Mouse (Mus musculus): Measurements from ENCODE around the gene Tcaf1.

Tcaf1 gene

DNA sequence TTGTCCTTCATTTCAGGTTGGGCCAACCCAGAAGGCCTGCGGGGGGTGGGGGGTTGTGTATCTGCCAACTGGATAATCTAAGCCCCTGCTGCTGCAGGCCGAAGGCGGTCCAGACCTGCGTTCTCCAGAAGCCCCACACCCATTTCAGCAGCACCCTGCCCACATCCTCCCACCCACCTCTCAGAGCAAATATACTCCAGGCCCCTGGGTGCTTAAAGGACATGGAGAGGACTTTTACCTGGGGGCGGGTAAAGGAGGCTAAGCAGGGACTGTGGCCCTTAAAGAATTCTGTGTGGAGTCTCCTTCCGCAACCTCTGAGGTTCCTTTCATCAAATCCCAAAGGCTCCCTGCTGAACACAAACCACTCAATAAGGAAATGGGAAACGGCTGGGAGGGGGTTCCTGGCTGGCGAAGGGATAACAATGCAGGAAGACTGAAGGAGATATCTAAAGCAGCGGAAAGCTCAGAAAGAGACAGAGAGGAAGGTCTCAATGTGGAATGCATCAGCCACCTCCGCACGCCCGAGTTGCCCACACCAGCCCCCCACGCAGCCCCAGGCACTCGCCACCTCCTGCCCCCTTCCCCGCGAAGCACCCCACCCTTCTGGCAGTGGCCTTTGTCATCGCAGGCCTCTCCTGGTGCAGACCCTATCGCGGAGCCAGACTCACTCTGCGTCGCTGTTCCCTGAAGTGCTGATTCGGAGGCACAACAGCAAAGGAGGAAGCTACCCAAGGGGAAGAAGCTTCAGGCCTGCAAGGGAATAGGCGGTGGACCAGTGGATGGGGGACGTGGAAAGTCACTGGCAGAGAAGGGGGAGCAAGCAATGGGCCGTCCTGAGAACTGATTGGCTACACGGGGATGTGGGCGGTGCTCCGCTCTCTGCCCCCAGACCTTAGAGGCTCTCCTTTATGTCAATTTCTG, at the start of gene Tcaf1:
Gene Tcaf1, minus strand, starts transcription at position 798 of the 921 bp plus-strand sequence.
- DNase-seq (ENCODE audit: low spot score in 2 of 2) = no peak

DNA sequence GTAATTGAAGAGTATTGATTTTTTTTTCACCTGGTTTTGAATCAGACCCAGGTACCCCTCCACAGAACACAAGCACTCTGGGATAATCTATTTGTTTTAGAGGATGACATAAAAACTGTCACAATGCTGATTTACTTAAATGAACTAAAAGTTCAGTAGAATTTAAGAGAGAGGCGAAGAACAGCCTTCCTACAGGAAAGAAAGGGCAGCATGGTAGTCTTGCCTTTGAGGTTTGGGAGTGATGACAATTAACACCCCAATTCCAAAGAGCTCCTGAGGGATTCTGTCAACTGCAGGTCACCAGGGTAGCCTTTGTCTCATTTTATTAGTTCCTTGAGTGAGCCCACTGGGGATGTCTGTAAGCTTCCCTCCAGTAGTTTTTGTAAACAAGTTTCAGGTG, 46.2 kb upstream of the Tcaf1 start, which contains the start of gene Olfr38:
Gene Olfr38, plus strand, starts transcription at position 301 of the 400 bp plus-strand sequence.
- DNase-seq (ENCODE audit: low spot score in 2 of 2) = no peak

DNA sequence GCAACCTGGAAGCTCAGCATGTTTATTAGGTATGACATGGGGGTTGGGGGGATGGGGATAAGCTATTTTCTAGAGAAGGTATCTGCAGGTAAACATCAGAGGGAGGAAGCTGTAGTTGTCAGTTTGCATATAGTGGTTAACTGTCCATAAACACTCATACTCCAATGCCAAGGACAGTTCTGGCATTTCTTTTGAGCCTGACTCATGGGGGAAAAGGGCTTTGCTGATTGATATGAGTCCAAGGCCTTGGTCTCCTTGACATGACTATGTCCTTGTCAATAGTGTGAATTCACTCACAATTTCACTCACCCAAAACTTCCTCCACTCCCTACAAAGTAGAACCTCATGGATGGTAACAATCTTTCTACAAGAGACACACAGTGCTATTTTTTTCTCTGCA, 38.0 kb upstream of the Tcaf1 start:
- no peak for DNase-seq (ENCODE audit: low spot score in 2 of 2)

DNA sequence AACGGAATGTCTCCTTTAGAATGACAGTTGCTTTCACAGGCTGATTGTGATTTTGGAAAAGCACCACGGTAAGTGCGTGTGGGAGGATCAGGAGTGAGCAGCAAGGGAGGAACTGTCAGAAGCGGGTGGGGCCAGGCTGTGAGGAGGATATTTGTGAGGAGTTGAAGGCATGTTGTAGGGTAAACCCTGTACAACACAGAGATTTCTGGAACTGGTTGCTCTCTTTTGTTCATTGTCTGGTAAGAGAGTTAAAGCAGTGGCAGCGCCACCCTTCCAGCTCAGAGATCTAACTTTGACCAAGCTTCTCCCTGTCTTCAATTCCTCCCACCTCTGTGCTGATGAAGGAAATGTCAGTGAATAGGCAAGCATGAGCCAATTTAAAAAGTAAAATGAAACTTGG, 32.4 kb upstream of the Tcaf1 start:
- no peak for DNase-seq (ENCODE audit: low spot score in 2 of 2)

DNA sequence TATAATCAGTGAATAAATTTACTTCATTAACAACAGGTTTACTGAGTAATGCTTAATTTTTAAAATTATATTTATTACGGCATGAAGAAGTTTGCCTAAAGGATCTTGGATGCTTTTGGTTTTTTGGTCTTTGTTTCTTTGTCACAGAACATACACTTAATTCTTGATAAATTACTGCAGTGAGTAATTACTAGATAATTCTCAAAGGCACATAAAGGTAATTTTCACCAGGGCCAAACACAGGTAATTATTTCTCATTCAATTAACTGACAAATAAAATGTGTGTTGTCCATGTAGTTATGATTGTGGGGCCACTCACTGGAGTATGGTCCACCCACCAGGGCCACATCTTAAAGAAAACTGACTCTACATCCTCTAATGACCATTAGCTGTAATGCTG, 29.2 kb upstream of the Tcaf1 start, which contains the start of gene Olfr453:
Gene Olfr453, plus strand, starts transcription at position 301 of the 400 bp plus-strand sequence.
- no peak for DNase-seq (ENCODE audit: low spot score in 2 of 2)

DNA sequence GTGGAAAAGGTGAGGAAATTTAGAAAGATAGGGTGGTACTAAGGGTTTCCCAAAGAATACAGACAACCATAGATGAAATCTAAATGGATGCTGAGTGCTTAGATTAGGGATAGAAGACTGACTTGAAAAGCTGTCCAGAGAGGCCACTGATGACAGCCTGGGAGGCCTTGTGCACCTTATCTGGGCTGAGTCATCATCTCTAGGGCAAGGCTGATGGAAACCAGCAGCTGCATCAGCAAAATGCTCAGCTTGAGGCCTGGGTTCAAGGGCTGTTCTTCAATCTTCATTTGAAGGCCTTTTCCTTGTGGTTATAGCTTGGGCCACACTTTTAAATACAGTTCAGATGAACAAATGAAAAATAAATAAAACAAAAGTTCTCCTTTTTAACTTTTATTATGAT, 8.1 kb upstream of the Tcaf1 start:
- DNase-seq (ENCODE audit: low spot score in 2 of 2) = no peak

DNA sequence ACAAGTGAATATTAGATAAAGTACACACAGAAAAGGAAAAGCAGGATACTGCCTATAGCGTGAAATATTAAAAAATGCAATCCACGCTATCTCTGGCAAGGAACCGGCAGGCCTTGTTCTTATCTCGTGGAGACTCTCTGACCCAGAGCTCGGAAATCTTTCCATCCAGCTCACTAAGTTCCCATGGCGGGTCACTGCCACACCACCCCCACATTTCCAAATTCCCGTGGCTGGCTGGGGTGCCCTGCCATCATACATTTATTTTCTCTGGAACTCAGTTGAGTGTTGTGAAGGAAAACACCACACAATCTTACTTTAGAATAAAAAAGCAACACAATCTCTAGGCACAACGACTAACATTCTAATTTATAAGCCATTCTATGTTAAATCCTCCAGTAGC, 4.8 kb upstream of the Tcaf1 start:
- DNase-seq (ENCODE audit: low spot score in 2 of 2) = no peak

DNA sequence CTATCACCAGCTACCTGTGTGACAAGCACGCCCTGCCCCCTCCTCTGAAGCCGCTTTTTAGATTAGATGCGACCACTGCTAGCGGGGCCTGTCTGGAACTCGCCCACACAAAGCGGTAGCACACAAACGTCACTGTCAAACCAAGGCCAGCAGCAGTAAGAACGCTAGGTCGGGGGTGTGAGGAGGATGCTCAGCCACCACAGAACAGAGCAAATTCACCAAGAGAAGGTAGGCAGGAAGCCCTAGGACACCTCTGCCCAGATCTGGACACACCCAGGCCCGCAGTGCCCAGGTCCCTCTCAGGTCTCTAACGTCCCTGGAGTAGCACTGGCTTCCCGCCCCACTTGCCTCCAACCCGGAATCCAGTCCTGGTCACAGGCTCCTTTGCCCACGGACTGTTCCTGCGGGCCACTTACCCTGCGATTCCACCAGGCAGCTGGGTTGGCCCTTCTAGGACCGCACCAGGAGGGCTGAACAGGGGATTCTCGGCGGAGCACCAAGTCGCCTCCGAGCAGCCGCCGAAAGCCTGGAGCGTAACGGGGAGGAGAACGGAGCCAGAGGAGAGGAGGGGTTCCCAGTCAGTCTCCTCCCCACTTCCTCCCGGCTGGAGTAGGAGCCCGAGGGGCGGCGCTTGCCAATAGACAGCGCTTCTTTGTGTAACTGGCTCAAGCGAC, 17.2 kb downstream of the Tcaf1 start:
- DNase-seq (ENCODE audit: low spot score in 2 of 2) = no peak

DNA sequence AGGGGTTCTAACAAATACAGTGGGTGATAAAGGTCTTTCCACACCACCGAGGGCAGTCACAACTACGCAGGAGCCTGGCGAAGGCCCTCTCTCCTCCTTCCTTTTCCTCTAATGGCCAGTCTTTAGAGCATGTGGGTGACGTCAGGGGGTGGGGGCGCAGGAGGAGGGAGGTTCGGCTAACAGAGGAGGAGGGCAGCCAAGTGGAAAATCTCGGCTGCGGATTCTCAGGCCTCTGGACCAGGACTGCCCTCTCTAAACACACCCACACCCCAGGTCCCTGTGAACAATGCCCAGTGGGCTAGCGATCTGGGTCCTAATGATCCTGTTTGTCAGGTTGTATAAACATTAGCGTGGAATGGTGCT, 17.8 kb downstream of the Tcaf1 start:
- DNase-seq (ENCODE audit: low spot score in 2 of 2) = no peak

DNA sequence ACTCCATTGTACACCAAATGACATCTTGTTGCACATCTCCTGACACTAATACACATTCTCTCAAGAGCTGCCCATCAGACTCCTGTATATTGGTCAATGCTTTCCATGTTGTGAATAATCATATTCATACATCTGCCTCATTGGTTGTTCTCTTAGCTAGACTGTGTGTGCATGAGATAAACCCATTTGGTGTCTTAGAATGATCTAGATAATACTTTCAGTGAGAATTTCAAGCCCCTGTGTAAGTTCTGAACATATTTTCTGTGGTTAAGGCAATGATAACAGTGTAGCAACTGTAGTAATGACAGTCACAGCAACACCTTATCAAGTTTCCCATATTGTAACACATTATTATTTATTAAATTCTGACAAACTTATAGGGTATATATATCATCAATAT, 20.1 kb downstream of the Tcaf1 start:
- no peak for DNase-seq (ENCODE audit: low spot score in 2 of 2)

DNA sequence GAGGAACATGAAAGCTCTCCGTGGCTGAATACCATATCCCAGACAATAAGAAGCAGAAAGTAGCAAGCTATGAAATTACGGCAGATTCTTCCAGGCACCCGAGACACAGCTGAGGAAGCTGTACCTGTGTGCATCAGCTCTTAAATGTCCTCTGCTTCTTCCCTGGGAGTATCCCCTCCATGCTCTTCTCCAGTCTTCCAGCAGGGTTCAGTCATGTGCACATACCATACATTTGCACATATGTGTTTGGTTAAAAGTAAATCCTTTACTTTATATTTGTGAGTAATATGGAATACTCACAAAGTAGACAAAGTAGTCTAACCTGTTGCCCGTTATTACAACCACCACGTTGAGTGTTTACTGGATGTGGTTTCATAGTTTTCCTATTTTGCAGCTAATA, 22.0 kb downstream of the Tcaf1 start:
- no peak for DNase-seq (ENCODE audit: low spot score in 2 of 2)

DNA sequence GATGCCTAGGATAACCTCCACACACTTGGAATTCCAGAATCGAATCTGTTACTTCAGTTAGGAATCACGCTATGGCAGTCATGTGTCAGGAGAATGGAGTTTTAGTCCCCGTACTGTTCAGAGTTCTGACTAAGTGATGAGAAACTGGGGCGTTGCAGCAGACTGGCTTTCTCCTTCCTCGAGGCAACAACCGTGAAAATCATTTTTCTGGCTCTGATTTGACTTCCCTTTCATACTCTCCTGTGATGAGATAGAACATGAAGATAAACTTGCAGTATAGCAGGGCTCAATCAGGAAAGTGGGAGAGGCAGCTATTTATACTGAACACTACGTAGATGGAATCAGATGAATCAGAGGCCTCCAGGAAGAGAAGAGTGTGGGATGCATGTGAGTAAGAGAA, 29.8 kb downstream of the Tcaf1 start:
- no peak for DNase-seq (ENCODE audit: low spot score in 2 of 2)

DNA sequence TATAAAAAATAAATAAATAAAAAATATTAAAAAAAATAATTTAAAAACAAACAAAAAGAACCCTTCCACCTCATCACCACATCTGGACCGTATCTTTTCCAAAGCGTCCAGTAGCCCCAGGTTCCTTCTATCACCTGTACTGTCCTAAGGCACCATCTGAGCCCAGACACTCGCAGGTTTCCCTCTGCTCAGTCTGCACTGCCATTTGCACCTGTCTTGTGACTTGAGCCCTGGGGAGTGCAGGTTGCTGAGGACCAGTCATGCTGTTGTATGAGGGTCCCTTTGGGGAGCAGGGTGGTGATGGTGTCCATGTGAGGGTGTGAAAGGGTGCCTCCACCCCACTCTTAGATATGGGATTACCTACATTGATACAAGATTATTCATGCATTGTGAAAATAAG, 33.9 kb downstream of the Tcaf1 start:
- no peak for DNase-seq (ENCODE audit: low spot score in 2 of 2)

DNA sequence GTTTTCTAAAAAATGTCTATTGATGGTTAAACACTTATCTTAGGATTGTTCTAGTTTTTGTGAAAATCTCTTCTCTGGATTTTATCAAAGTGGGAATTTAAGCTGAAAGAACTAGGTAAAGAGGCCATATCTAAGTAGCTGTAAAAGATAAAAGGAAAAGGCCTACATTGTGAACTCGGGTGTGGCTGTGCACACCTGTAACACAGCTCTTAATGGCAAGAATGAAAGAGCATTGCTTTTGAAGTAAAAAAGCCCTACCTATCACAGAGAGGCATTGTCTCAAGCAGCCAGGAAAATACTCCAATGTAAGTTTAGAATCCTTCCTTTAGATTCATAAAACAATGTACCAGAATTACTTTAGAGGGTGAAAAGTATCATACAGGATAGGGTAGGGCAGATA, 38.1 kb downstream of the Tcaf1 start:
- DNase-seq (ENCODE audit: low spot score in 2 of 2) = no peak

DNA sequence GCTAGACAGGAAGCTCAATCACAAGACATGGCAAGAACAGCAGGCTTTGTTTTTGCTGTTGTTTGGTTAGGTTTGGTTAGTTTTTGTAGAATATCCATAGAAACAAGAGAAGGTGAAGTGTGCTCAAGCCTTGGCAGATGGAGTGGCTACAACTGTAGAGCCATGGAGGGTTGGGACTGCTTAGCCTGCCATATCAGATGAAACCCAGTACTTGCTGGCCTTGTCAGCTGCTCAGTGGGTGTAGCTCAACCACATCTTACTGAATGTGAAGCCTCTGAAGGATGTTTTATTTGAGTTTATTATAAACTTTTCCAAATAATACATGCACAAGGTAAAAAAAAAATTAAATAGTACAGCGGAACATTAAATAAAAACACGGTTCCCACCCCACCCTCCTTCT, 42.2 kb downstream of the Tcaf1 start:
- DNase-seq (ENCODE audit: low spot score in 2 of 2) = no peak

DNA sequence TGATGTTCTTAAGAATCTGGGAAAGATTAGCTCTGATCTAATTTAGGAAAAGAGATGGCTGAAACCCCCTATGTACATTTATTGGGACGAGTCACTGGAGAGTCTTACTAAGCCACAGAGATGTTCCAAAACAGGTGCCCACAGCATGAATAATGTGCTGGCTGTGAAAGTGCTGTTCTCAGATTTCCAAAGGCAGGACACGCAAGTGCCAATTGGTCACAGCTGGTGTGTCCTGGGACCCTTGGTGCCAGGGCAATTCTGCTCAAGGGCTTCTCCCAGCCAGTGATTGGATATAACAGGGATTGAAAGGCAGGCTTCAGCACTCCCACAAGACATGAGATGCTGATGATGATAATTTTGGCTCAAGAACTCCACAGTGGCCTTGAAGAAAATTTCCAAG, 48.1 kb downstream of the Tcaf1 start:
- no peak for DNase-seq (ENCODE audit: low spot score in 2 of 2)

DNA sequence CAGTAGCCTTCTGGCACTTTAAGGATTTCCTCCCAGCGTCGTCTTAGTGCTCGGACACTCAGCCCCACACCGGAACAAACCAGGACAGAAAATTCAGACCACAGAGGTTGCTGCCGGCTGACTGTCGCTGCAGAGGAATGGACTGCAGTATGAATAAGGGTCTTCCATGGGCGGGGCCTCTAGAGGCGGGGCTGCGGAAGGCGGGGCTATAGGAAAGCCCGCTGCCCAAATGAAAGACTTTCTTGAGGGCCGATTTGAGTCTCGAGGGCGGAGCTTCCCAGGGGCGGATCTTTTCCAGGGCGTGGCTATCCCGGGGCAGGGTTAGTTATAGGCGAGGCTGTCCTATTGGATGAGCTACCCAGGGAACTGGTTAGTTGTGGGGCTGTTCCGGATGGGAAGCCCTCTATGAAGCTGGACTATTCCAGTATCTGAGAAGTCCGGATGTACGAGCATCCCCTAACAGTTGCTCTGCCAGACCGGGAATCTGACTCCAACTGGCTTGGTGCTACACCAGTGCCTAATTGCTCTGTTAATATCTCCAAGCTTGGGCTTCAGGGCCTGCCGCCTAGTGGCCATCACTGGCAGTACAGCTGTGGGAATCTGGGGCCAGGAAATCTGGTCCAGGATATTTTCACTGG, 64.9 kb downstream of the Tcaf1 start, which contains the start of gene Tcaf2:
Gene Tcaf2, minus strand, starts transcription at position 343 of the 638 bp plus-strand sequence.
- peak; percentile 20 to 37 for DNase-seq (ENCODE audit: low spot score in 2 of 2)

DNA sequence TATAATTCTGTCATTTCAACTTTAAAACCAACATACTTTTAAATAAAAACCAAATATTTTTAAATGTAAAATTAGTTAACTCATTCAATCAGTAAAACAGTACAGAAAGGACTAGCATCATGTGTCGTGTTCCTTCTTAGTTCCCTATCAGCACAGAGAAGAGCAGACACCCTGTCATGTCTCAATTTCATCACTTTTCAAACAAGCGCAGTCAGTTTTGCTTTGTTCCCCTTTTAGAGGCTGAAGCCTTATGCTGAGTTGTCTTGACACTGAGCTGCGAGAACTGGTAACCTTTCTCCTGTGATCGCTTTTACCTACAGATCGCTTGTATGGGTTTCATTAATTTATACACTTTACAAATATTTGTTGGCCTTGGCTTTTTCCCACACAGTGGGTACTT, 75.5 kb downstream of the Tcaf1 start:
- no peak for DNase-seq (ENCODE audit: low spot score in 2 of 2)

DNA sequence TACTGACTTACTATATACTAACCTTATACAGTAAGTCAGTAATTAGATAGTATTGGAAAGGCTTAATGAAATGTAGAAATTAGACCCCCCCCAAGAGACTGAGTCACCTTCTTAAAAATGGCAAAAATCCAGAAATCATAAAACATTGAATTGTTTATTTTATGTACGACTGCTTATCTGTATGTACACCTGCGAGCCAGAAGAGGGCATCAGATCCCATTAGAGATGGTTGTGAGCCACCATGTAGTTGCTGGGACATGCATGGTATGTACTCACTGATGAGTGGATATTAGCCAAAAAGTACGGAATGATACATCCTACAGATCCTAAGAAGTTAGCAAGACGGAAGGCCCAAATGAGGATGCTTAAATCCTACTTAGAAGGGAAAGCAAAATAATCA, 78.5 kb downstream of the Tcaf1 start:
- no peak for DNase-seq (ENCODE audit: low spot score in 2 of 2)

Measured in spleen, postnatal 36 days (tissue).